Mouse (Mus musculus) CH12.LX (cell line): ENCODE data around the gene Cpt1b. TPM values are rescaled to one million over a fixed set of nuclear protein-coding genes. Genes with fewer than 3 reads are reported as not detected.

Experiments
- DNase-seq: peaks from one replicate; pipeline ENCODE4 v3.0.0-alpha.2; 2013; ENCODE audit errors: extremely low read depth
- H3K27ac ChIP-seq: 2 replicates; pipeline ENCODE4 v1.5.1; 2012; ENCODE audit warnings: low read depth, mild to moderate bottlenecking, control low read depth, moderate library complexity; ENCODE audit not compliant: insufficient read depth
- H3K27me3 ChIP-seq: replicated peaks from 2 replicates; pipeline ENCODE3; 2012; ENCODE audit warnings: inconsistent platforms
- H3K36me3 ChIP-seq, 2 experiments: replicated peaks in 1 of 2; 2 replicates each; pipeline versions ENCODE3 to v1.6.1; 2012; ENCODE audit warnings: inconsistent platforms in 1 of 2, low read length in 1 of 2, mild to moderate bottlenecking in 1 of 2, mixed read lengths in 1 of 2, moderate library complexity in 1 of 2; ENCODE audit not compliant: control insufficient read depth in 1 of 2, insufficient read depth in 1 of 2
- H3K4me1 ChIP-seq, 2 experiments: 2 replicates each; pipeline ENCODE4 v1.6.1; 2012; ENCODE audit warnings: inconsistent platforms in 1 of 2, moderate library complexity in 1 of 2; ENCODE audit not compliant: insufficient read depth in 2 of 2, control insufficient read depth in 1 of 2
- H3K4me2 ChIP-seq: 2 replicates; pipeline ENCODE4 v1.6.1; 2012; ENCODE audit warnings: low read depth, mild to moderate bottlenecking, control low read depth; ENCODE audit not compliant: poor library complexity, insufficient read depth, severe bottlenecking
- H3K4me3 ChIP-seq, 3 experiments: fragments of 150-350 bp in 1 of 3; sonication (generic) in 1 of 3; replicated peaks in 1 of 3; 2 replicates each; pipeline versions ENCODE3 to v1.5.1; 2011 to 2012; ENCODE audit warnings: low read depth in 2 of 3, low read length in 2 of 3, mild to moderate bottlenecking in 2 of 3, moderate library complexity in 2 of 3, control low read depth in 1 of 3, improper control_type of control experiment in 1 of 3, inconsistent platforms in 1 of 3, mixed read lengths in 1 of 3; ENCODE audit not compliant: poor library complexity in 1 of 3
- H3K79me2 ChIP-seq: replicated peaks from 2 replicates; pipeline ENCODE4 v1.6.1; 2012; ENCODE audit warnings: mild to moderate bottlenecking, moderate library complexity; ENCODE audit not compliant: control insufficient read depth, poor library complexity, insufficient read depth, severe bottlenecking; ENCODE audit errors: extremely low read depth
- H3K9ac ChIP-seq: 2 replicates; pipeline ENCODE4 v1.6.1; 2012; ENCODE audit warnings: low read depth, mild to moderate bottlenecking, control low read depth, moderate library complexity; ENCODE audit not compliant: insufficient read depth
- H3K9me3 ChIP-seq: replicated peaks from 2 replicates; pipeline ENCODE3; 2012; ENCODE audit warnings: low read length, inconsistent platforms, mixed read lengths
- CTCF ChIP-seq, 2 experiments: IDR thresholded peaks in 1 of 2; conservative IDR thresholded peaks in 1 of 2; 2 replicates each; pipeline ENCODE4 v1.5.1; 2011 to 2012; ENCODE audit warnings: low read depth in 2 of 2, low read length in 2 of 2, improper control_type of control experiment in 1 of 2, inconsistent platforms in 1 of 2, mild to moderate bottlenecking in 1 of 2, moderate library complexity in 1 of 2
- ELF1 ChIP-seq: IDR thresholded peaks from 2 replicates; pipeline ENCODE4 v1.6.1; 2014; ENCODE audit warnings: low read depth, mild to moderate bottlenecking, inconsistent platforms, low read length, improper control_type of control experiment
- ETS1 ChIP-seq: conservative IDR thresholded peaks from 2 replicates; pipeline ENCODE4 v1.6.1; 2012; ENCODE audit warnings: low read depth, mild to moderate bottlenecking, inconsistent platforms, low read length, improper control_type of control experiment, moderate library complexity
- GABPA ChIP-seq: IDR thresholded peaks from 2 replicates; pipeline ENCODE4 v1.6.1; 2012; ENCODE audit warnings: low read depth, low read length, improper control_type of control experiment, inconsistent platforms; ENCODE audit not compliant: insufficient replicate concordance
- IRF4 ChIP-seq: IDR thresholded peaks from 2 replicates; pipeline ENCODE4 v1.6.1; 2014; ENCODE audit warnings: low read depth, mild to moderate bottlenecking, inconsistent platforms, low read length, improper control_type of control experiment
- JUN ChIP-seq: IDR thresholded peaks from 2 replicates; pipeline ENCODE4 v1.6.1; 2011; ENCODE audit warnings: low read depth, mild to moderate bottlenecking, low read length, improper control_type of control experiment, moderate library complexity; ENCODE audit not compliant: insufficient read depth
- MAFK ChIP-seq: IDR thresholded peaks from 2 replicates; pipeline ENCODE4 v1.6.1; 2011; ENCODE audit warnings: low read length, improper control_type of control experiment; ENCODE audit not compliant: insufficient replicate concordance
- MEF2A ChIP-seq: IDR thresholded peaks from 2 replicates; pipeline ENCODE4 v1.6.1; 2014; ENCODE audit warnings: low read depth, mild to moderate bottlenecking, inconsistent platforms, low read length, improper control_type of control experiment, borderline replicate concordance
- MXI1 ChIP-seq: IDR thresholded peaks from 2 replicates; pipeline ENCODE4 v1.6.1; 2011; ENCODE audit warnings: mild to moderate bottlenecking, low read depth, low read length, improper control_type of control experiment
- MYC ChIP-seq: IDR thresholded peaks from 2 replicates; pipeline ENCODE4 v1.6.1; 2011; ENCODE audit warnings: low read depth, mild to moderate bottlenecking, improper control_type of control experiment, low read length
- NRF1 ChIP-seq: IDR thresholded peaks from 2 replicates; pipeline ENCODE4 v1.6.1; 2014; ENCODE audit warnings: low read depth, mild to moderate bottlenecking, inconsistent platforms, low read length, improper control_type of control experiment, moderate library complexity
- POLR2AphosphoS2 ChIP-seq: IDR thresholded peaks from 2 replicates; pipeline ENCODE4 v1.6.1; 2011; ENCODE audit warnings: low read depth, low read length, improper control_type of control experiment
- TBP ChIP-seq: conservative IDR thresholded peaks from 2 replicates; pipeline ENCODE4 v1.6.1; 2011; ENCODE audit warnings: low read depth, low read length, improper control_type of control experiment
- TCF12 ChIP-seq: IDR thresholded peaks from 2 replicates; pipeline ENCODE4 v1.6.1; 2014; ENCODE audit warnings: low read depth, mild to moderate bottlenecking, inconsistent platforms, low read length, improper control_type of control experiment
- USF2 ChIP-seq: conservative IDR thresholded peaks from 2 replicates; pipeline ENCODE4 v1.6.1; 2011; ENCODE audit warnings: low read depth, low read length, improper control_type of control experiment
- ZMIZ1 ChIP-seq: IDR thresholded peaks from 2 replicates; pipeline ENCODE4 v1.6.1; 2012; ENCODE audit warnings: low read depth, mild to moderate bottlenecking, inconsistent platforms, low read length, improper control_type of control experiment
- dilution Hi-C: fragments of 300-500 bp; cut with MboI; formaldehyde crosslinking; loops from 2 replicates; pipeline ENCODE4 v1.14.3; 2020; ENCODE audit warnings: low sequenced_read_pairs; ENCODE audit not compliant: extremely low pct_unique_long_range_greater_than_20kb, extremely low pct_ligation_motif_present
- in situ Hi-C: fragments of 300-500 bp; cut with MboI; formaldehyde crosslinking; loops from 3 replicates; pipeline ENCODE4 v1.14.3; 2019; ENCODE audit warnings: low sequenced_read_pairs, low pct_ligation_motif_present, low pct_unique_long_range_greater_than_20kb, mixed read lengths
- polyA plus RNA-seq: library from polyadenylated mRNA; unstranded; fragments of >175 nt; gene quantifications from 2 replicates; pipeline ENCODE4 v1.2.1, GENCODE M21; 2012; ENCODE audit warnings: low read depth; ENCODE audit not compliant: insufficient read length
- total RNA-seq, 2 experiments: library from RNA; depleted of rRNA; stranded (reverse); fragments of 300-350 nt in 1 of 2; fragments of >200 nt in 1 of 2; gene quantifications; 2 replicates each; pipeline ENCODE4 v1.2.3; 2012 to 2014

Cpt1b gene
- total and polyA plus RNA-seq, 3 experiments, result 1.5 to 2.1 (median 2.1) TPM

- no peaks in the 10 kb centered on the region for H3K9me3 ChIP-seq
- TF ChIP-seq JUN (no peak), CTCF (conservative IDR thresholded peaks at IDR 0.05 in 1 of 2, IDR thresholded peaks at IDR 0.05 in 1 of 2; ENCODE audit: low read depth in 2 of 2, low read length in 2 of 2) (no peak), TBP (no peak), MXI1 (no peak), TCF12 (no peak), ETS1 (no peak), MAFK (no peak), ZMIZ1 (no peak), USF2 (no peak)
- no peak within 1 kb of the TSS for H3K4me3 ChIP-seq
- no peak within 1 kb of the TSS for H3K9ac ChIP-seq
- H3K4me2 ChIP-seq, result no peak within 1 kb of the TSS
- DNase-seq, result no peak
- no peaks in the 10 kb centered on the region for H3K36me3 ChIP-seq
- dilution Hi-C loops, result no loop called here
- in situ Hi-C loops, result no loop called here
- H3K27me3 ChIP-seq, result peaks cover 49% of the 10 kb centered on the region
- H3K79me2 ChIP-seq, result no peaks in the 10 kb centered on the region
- H3K27ac ChIP-seq, result no peak within 1 kb of the TSS
- H3K4me1 ChIP-seq, result no peaks in the 10 kb centered on the region
Observed at GRCm38 (mm10) chr15:89384617-89385016, 41.0 kb downstream of the Cpt1b start, which contains the start of gene Klhdc7b. Gene Klhdc7b, plus strand, starts transcription at chr15:89384917.

- peaks cover 0 to 6% of the 10 kb centered on the region in 2 experiments; a peak in 2 of 4 replicates for H3K4me1 ChIP-seq
- no peaks in the 10 kb centered on the region for H3K79me2 ChIP-seq
- in situ Hi-C loops, result no loop called here
- no peak overlapping the region for H3K4me3 ChIP-seq
- DNase-seq, result no peak
- no peak overlapping the region for H3K9ac ChIP-seq
- no peaks in the 10 kb centered on the region for H3K36me3 ChIP-seq
- TF ChIP-seq POLR2AphosphoS2 (no peak), MXI1 (no peak), MEF2A (no peak), MYC (no peak), TCF12 (no peak), IRF4 (no peak), NRF1 (no peak), GABPA (no peak), ELF1 (no peak)
- dilution Hi-C loops, result no loop called here
- H3K9me3 ChIP-seq, result peaks cover 13% of the 10 kb centered on the region
- peaks cover 20% of the 10 kb centered on the region for H3K27me3 ChIP-seq
- no peak overlapping the region for H3K27ac ChIP-seq
- no peak overlapping the region for H3K4me2 ChIP-seq
Observed at GRCm38 (mm10) chr15:89379429-89379828, 46.2 kb downstream of the Cpt1b start.
